Mouse (Mus musculus): ENCODE data around the gene Lsm6.

Gene Lsm6

DNA sequence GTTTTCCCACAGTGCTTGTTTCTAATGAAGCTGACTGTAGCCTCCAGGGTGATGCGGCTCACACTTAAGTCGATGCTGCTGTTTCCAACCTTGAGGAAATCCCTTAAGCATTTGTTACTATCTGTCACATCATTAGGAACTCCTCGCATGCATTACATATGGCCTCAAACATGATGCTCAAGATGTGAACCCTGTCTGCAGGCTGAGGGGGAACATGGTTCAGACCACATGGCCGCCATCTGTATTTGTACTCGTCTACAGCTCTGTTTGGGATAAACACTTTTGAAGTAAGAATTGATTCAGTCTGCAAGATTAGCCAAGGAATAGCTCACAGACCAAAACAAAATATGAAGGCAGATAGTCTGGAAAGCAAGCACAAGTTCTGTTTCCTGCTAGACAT lies 14.9 kb downstream of the Lsm6 start:
- no peak for DNase-seq (ENCODE audit: low spot score)

DNA sequence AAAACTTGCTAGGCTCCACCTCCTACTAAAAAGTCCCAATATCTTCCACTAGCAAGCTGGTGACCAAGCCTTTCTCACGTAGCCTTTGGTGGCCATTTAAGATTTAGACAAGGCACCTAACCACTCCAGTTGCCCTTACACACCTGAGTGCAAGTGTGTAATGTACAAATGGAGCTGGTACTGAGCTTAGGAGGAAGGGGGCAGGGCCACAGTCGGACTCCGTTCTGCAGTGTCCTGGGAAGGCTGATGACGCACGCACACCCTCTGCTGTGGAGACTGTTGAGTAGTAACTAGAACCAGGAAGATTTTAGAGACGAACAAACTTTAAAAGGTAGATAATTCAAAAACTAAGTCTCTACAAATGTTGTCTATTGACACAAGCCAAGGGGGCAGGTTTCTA lies 19.7 kb downstream of the Lsm6 start:
- no peak for DNase-seq (ENCODE audit: low spot score)

DNA sequence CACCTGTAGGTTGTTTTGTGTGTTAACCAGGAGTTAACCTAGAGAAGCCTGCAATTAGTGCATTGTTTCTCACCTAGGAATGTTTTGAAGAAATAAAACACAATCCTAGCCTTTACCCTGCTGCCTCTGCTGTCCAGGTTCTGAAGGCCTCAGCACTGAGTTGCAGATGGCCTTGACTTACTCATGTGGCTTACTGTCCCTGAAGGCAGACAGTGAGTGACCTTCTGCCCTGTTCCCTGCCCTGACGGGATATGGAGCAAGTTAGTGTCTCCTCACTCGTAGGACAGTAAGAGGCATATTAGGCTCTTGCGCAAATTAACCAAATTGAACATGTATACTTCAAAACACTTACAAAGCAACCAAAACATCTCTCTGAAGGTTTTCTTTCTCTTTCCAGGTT lies 22.3 kb downstream of the Lsm6 start:
- no peak for DNase-seq (ENCODE audit: low spot score)

DNA sequence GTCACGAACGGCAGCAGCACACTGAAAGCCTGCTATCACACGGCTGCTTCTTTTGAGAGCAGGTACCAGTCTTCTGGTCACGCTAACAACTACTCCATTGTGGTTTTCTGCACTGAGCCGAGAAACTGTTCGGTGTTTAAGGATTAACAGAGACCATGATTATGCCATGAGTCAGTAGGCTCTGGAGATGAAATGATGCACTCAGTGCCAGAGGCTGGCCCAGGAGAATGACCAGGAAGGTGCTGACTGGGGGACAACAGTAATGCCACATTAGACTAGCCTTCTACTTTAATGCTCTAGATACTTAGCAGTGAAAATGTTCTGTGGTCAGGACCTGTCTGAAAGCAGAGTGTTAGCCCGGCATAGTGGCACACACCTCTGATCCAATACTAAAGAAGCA lies 23.0 kb downstream of the Lsm6 start:
- no peak for DNase-seq (ENCODE audit: low spot score)

- no peak for DNase-seq (ENCODE audit: low spot score)
Observed at GRCm38 (mm10) chr8:78793231-78793630, 27.7 kb downstream of the Lsm6 start.

- DNase-seq (ENCODE audit: low spot score): no peak
Observed at GRCm38 (mm10) chr8:78776816-78777215, 44.1 kb downstream of the Lsm6 start.

- DNase-seq (ENCODE audit: low spot score): no peak
Observed at GRCm38 (mm10) chr8:78771256-78771655, 49.7 kb downstream of the Lsm6 start.

GRCm38 (mm10) chr8:78770584-78770983 lies 50.4 kb downstream of the Lsm6 start:
- DNase-seq (ENCODE audit: low spot score): no peak

- DNase-seq (ENCODE audit: low spot score): no peak
Observed at GRCm38 (mm10) chr8:78765556-78765955, 55.4 kb downstream of the Lsm6 start.

DNA sequence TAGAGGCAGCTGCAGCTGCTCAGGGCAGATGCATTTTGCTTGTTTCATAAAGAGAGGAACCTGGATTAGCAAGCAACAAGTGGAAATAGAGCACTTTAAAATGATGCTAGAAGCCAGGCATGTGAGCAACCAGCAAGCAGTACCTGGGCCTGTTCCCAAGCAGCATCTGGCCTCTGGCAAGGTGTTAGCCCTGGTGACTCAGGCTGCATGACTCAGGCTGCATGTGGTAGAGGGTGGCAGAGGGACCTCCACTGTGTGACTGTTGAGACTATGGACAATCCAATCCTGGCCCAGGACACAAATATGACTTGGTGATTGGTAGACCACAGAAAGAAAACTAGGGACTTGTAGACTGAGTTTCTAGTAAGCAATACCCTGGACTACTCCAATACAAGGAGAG lies 56.0 kb downstream of the Lsm6 start:
- DNase-seq (ENCODE audit: low spot score): no peak

DNA sequence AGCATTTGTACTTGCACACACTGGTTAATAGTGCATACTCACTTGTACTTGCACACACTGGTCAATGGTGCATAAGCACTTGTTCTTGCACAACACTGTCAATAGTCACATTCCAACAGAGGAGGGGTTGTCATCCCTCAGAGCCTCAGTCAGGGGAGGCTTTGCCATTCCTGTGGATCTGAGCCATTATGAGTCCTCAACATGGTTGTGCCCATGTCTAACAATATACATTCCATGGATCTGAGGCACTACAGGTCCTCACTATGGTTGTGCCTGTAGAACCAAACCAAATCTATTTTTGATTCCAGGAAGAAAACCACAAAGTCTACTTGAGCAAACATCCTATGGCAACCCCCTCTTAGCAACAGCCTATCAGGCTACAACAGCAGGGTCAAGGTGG lies 61.8 kb downstream of the Lsm6 start:
- DNase-seq (ENCODE audit: low spot score): no peak

- DNase-seq (ENCODE audit: low spot score): no peak
Observed at GRCm38 (mm10) chr8:78754986-78755385, 66.0 kb downstream of the Lsm6 start.

All from urinary bladder, postnatal 10 days (tissue).